Mouse (Mus musculus) right cerebral cortex, postnatal 10 days (tissue): ENCODE results near the gene Folr1.

ENCODE experiments used
- DNase-seq, 2 experiments: peaks; one replicate each; pipeline ENCODE4 v3.0.0; 2021; ENCODE audit warnings: low spot score in 2 of 2

The Folr1 gene

GRCm38 (mm10) chr7:101870629-101871028 is at the start of gene Folr1:
Gene Folr1 (minus strand): TSS chr7:101870788.
- DNase-seq: no peak

GRCm38 (mm10) chr7:101918071-101918470 is 47.5 kb upstream of the Folr1 start:
- DNase-seq: peak in 1 of 2 experiments; percentile 66

- no peak for DNase-seq
Observed at GRCm38 (mm10) chr7:101911982-101912381, 41.4 kb upstream of the Folr1 start.

GRCm38 (mm10) chr7:101910138-101910537 is 39.5 kb upstream of the Folr1 start:
- DNase-seq: no peak

GRCm38 (mm10) chr7:101908367-101908766 is 37.8 kb upstream of the Folr1 start:
- DNase-seq: no peak

- DNase-seq: no peak
Observed at GRCm38 (mm10) chr7:101906696-101907095, 36.1 kb upstream of the Folr1 start.

- DNase-seq: no peak
Observed at GRCm38 (mm10) chr7:101906287-101906681, 35.7 kb upstream of the Folr1 start, which contains the start of gene Tomt. Gene Tomt (minus strand): TSS chr7:101906359.

GRCm38 (mm10) chr7:101905561-101906286 is 35.1 kb upstream of the Folr1 start, which contains the start of gene Lamtor1:
Gene Lamtor1 (plus strand): TSS chr7:101905904.
- peak; percentile 100 for DNase-seq

- no peak for DNase-seq
Observed at GRCm38 (mm10) chr7:101902846-101903245, 32.3 kb upstream of the Folr1 start.

GRCm38 (mm10) chr7:101901969-101902368 is 31.4 kb upstream of the Folr1 start:
- DNase-seq: no peak

GRCm38 (mm10) chr7:101900331-101901097 is 29.9 kb upstream of the Folr1 start:
- no peak for DNase-seq

- peak; percentile 99 for DNase-seq
Observed at GRCm38 (mm10) chr7:101896104-101897066, 25.8 kb upstream of the Folr1 start.

GRCm38 (mm10) chr7:101895695-101896094 is 25.1 kb upstream of the Folr1 start:
- no peak for DNase-seq

- no peak for DNase-seq
Observed at GRCm38 (mm10) chr7:101888460-101888859, 17.9 kb upstream of the Folr1 start.

GRCm38 (mm10) chr7:101886274-101886673 is 15.7 kb upstream of the Folr1 start:
- DNase-seq: no peak

- no peak for DNase-seq
Observed at GRCm38 (mm10) chr7:101884160-101884559, 13.6 kb upstream of the Folr1 start.

GRCm38 (mm10) chr7:101882413-101883154 is 12.0 kb upstream of the Folr1 start:
- DNase-seq: no peak

- no peak for DNase-seq
Observed at GRCm38 (mm10) chr7:101880855-101881254, 10.3 kb upstream of the Folr1 start.

- no peak for DNase-seq
Observed at GRCm38 (mm10) chr7:101875978-101876377, 5.4 kb upstream of the Folr1 start.

- DNase-seq: no peak
Observed at GRCm38 (mm10) chr7:101871296-101871695, 708 bp upstream of the Folr1 start.

- DNase-seq: no peak
Observed at GRCm38 (mm10) chr7:101869163-101869500, 1.5 kb downstream of the Folr1 start.
